Mouse (Mus musculus) myocyte (in vitro differentiated cells): ENCODE results near the gene Ppp1r32. TPM values are rescaled to one million over a fixed set of nuclear protein-coding genes. Genes with fewer than 3 reads are reported as not detected.

Experiments used
- H3K27me3 ChIP-seq: one replicate; pipeline ENCODE4 v1.6.1; 2011; ENCODE audit not compliant: control insufficient read depth, insufficient read depth, insufficient read length
- H3K36me3 ChIP-seq: one replicate; pipeline ENCODE4 v1.6.1; 2011; ENCODE audit not compliant: control insufficient read depth, insufficient read depth
- H3K4me2 ChIP-seq: one replicate; pipeline ENCODE4 v1.6.1; 2011; ENCODE audit warnings: low read depth, control low read depth
- H3K4me3 ChIP-seq: one replicate; pipeline ENCODE4 v1.5.1; 2011; ENCODE audit warnings: mild to moderate bottlenecking, control low read depth, moderate library complexity
- H3K79me2 ChIP-seq: one replicate; pipeline ENCODE4 v1.6.1; 2011; ENCODE audit not compliant: control insufficient read depth, insufficient read depth
- H3ac ChIP-seq: one replicate; pipeline ENCODE4 v1.6.1; 2011; ENCODE audit not compliant: control insufficient read depth, insufficient read length
- CEBPB ChIP-seq: IDR thresholded peaks from 2 replicates; pipeline ENCODE4 v1.6.1; 2011; ENCODE audit warnings: mild to moderate bottlenecking, moderate library complexity; ENCODE audit not compliant: poor library complexity, insufficient read depth, severe bottlenecking
- E2F4 ChIP-seq: IDR thresholded peaks from one replicate; pipeline ENCODE4 v1.6.1; 2011; ENCODE audit warnings: mild to moderate bottlenecking, control low read depth, moderate library complexity; ENCODE audit not compliant: insufficient read depth
- MAX ChIP-seq: IDR thresholded peaks from one replicate; pipeline ENCODE4 v1.6.1; 2011; ENCODE audit warnings: low read depth, mild to moderate bottlenecking, control low read depth
- MYOD1 ChIP-seq, 3 experiments: IDR thresholded peaks; one replicate each; pipeline ENCODE4 v1.6.1; 2011; ENCODE audit warnings: control low read depth in 2 of 3, low read depth in 2 of 3, mild to moderate bottlenecking in 2 of 3, moderate library complexity in 1 of 3; ENCODE audit not compliant: insufficient read length in 2 of 3, control insufficient read depth in 1 of 3
- MYOG ChIP-seq, 3 experiments: IDR thresholded peaks; one replicate each; pipeline ENCODE4 v1.6.1; 2011; ENCODE audit warnings: control low read depth in 2 of 3, low read depth in 2 of 3, mild to moderate bottlenecking in 2 of 3; ENCODE audit not compliant: insufficient read length in 2 of 3, control insufficient read depth in 1 of 3, insufficient read depth in 1 of 3
- POLR2A ChIP-seq: IDR thresholded peaks from one replicate; pipeline ENCODE4 v1.6.1; 2011; ENCODE audit warnings: low read depth, mild to moderate bottlenecking, control low read depth, moderate library complexity; ENCODE audit not compliant: insufficient read length
- POLR2AphosphoS2 ChIP-seq: IDR thresholded peaks from one replicate; pipeline ENCODE4 v1.6.1; 2011; ENCODE audit warnings: low read depth, control low read depth; ENCODE audit not compliant: insufficient read length
- REST ChIP-seq: IDR thresholded peaks from one replicate; pipeline ENCODE4 v1.6.1; 2011; ENCODE audit warnings: mild to moderate bottlenecking, control low read depth, moderate library complexity; ENCODE audit not compliant: insufficient read depth, insufficient read length
- SRF ChIP-seq: IDR thresholded peaks from one replicate; pipeline ENCODE4 v1.6.1; 2011; ENCODE audit warnings: low read depth; ENCODE audit not compliant: control insufficient read depth, insufficient read length
- TCF12 ChIP-seq: IDR thresholded peaks from one replicate; pipeline ENCODE4 v1.6.1; 2011; ENCODE audit warnings: mild to moderate bottlenecking, control low read depth; ENCODE audit not compliant: poor library complexity, insufficient read depth, severe bottlenecking
- TCF3 ChIP-seq: IDR thresholded peaks from one replicate; pipeline ENCODE4 v1.6.1; 2011; ENCODE audit warnings: low read depth, control low read depth; ENCODE audit not compliant: insufficient read length
- USF1 ChIP-seq: IDR thresholded peaks from one replicate; pipeline ENCODE4 v1.6.1; 2011; ENCODE audit warnings: low read depth, mild to moderate bottlenecking, control low read depth, moderate library complexity
- polyA plus RNA-seq: library from polyadenylated mRNA; unstranded; fragments of >200 nt; fragmentation: generic; extraction: Trizol; gene quantifications from one replicate; pipeline ENCODE4 v1.2.1, GENCODE M21; 2012; ENCODE audit warnings: missing spikeins

The Ppp1r32 gene
- polyA plus RNA-seq, 1 experiment: 0.11 TPM

DNA sequence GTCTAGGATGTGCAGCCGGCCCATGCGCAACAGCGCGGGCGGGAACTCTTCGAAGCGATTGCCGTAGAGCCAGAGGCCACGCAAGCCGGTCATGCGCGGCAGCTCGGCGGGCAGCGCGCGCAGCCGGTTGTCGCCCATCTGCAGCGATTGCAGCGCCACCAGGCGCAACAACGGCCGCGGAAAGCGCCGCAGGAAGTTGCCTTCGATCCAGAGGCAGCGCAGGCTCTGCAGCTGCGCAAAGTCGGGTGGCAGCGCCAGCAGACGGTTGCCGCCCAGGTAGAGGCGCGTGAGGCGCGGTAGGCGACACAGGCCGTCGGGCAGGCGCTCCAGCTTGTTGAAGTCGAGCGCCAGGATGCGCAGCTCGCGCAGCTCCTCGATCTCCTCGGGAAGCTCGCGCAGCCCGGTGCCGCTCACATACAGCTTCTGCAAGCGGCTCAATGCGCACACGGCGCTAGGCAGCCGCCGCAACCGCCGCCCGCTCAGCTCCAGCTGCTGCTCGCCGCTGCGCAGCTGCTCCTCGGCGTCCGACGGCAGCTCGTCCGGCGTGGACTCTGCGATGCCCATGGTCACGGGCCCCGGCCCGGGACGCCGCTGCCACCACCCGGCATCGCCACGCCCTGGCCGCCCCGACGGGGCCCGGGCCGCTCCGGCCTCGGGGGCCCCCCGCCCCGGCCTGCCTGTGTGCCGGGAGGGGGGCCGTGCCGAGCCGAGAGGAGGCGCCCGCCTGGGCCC is 25.8 kb downstream of the Ppp1r32 start, which contains the start of gene Lrrc10b:
TSS of gene Lrrc10b (minus strand) at position 722 of the 732 bp plus-strand sequence.
- TF ChIP-seq SRF (no peak), REST (no peak), POLR2A (no peak), CEBPB (no peak), MYOG (IDR thresholded peaks at IDR 0.05; ENCODE audit: control insufficient read depth in 1 of 3, insufficient read depth in 1 of 3, insufficient read length in 2 of 3, low read depth in 2 of 3) (peak in 2 of 3 experiments; percentile 39 to 58), MYOD1 (IDR thresholded peaks at IDR 0.05; ENCODE audit: control insufficient read depth in 1 of 3, insufficient read length in 2 of 3, low read depth in 2 of 3) (peak in 2 of 3 experiments; percentile 48 to 64), TCF12 (no peak), E2F4 (no peak), POLR2AphosphoS2 (no peak), USF1 (no peak), MAX (no peak), TCF3 (peak; percentile 51)
- no peak within 1 kb of the TSS for H3K4me3 ChIP-seq
- H3ac ChIP-seq: no peak within 1 kb of the TSS
- H3K79me2 ChIP-seq: no peaks in the 10 kb centered on the region
- no peaks in the 10 kb centered on the region for H3K36me3 ChIP-seq
- H3K27me3 ChIP-seq: peaks cover 47% of the 10 kb centered on the region
- peak within 1 kb of the TSS; percentile 50 for H3K4me2 ChIP-seq

GRCm38 (mm10) chr19:10455437-10455806 is 27.3 kb downstream of the Ppp1r32 start:
- no peaks in the 10 kb centered on the region for H3K36me3 ChIP-seq
- peaks cover 41% of the 10 kb centered on the region for H3K27me3 ChIP-seq
- no peak overlapping the region for H3ac ChIP-seq
- TF ChIP-seq CEBPB: no peak
- TF ChIP-seq POLR2A: no peak
- no peak for TF ChIP-seq E2F4
- TF ChIP-seq REST: no peak
- no peak for TF ChIP-seq MYOG (IDR thresholded peaks at IDR 0.05; ENCODE audit: control insufficient read depth in 1 of 3, insufficient read depth in 1 of 3, insufficient read length in 2 of 3, low read depth in 2 of 3)
- TF ChIP-seq POLR2AphosphoS2: no peak
- no peak for TF ChIP-seq MYOD1 (IDR thresholded peaks at IDR 0.05; ENCODE audit: control insufficient read depth in 1 of 3, insufficient read length in 2 of 3, low read depth in 2 of 3)
- no peak for TF ChIP-seq TCF3
- H3K4me2 ChIP-seq: no peak overlapping the region
- no peaks in the 10 kb centered on the region for H3K79me2 ChIP-seq
- no peak overlapping the region for H3K4me3 ChIP-seq

GRCm38 (mm10) chr19:10454718-10455436 is 27.9 kb downstream of the Ppp1r32 start:
- H3K27me3 ChIP-seq: peaks cover 38% of the 10 kb centered on the region
- no peak overlapping the region for H3K4me3 ChIP-seq
- H3K79me2 ChIP-seq: no peaks in the 10 kb centered on the region
- H3K36me3 ChIP-seq: no peaks in the 10 kb centered on the region
- no peak overlapping the region for H3ac ChIP-seq
- no peak overlapping the region for H3K4me2 ChIP-seq
- TF ChIP-seq MYOG (IDR thresholded peaks at IDR 0.05; ENCODE audit: control insufficient read depth in 1 of 3, insufficient read depth in 1 of 3, insufficient read length in 2 of 3, low read depth in 2 of 3): peak in 2 of 3 experiments; percentile 14 to 71
- peak; percentile 32 to 78 (median 39) for TF ChIP-seq MYOD1 (IDR thresholded peaks at IDR 0.05; ENCODE audit: control insufficient read depth in 1 of 3, insufficient read length in 2 of 3, low read depth in 2 of 3)
- no peak for TF ChIP-seq SRF
- TF ChIP-seq TCF3: peak; percentile 54

DNA sequence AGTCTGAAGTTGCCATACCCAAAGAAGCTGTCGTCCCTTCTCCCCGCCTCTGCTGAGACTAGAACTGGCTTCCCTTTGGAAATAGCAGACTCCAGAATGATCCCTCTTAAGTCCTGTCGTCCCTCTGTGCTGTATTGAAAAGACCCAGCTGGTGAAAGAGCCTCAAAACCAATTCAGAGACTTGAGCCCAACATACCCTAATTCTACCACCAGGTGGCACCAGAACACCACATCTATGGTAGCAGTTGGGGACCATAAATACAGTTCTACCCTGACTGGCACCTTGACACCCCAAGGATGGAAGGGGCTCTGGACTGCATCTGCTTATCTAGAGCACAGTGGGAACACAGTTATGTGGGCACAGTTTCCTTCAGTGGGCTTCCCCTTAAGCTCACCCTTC is 33.0 kb downstream of the Ppp1r32 start:
- H3ac ChIP-seq: no peak overlapping the region
- H3K4me2 ChIP-seq: no peak overlapping the region
- H3K79me2 ChIP-seq: no peaks in the 10 kb centered on the region
- TF ChIP-seq TCF3 (no peak), CEBPB (no peak), E2F4 (no peak), MYOD1 (IDR thresholded peaks at IDR 0.05; ENCODE audit: control insufficient read depth in 1 of 3, insufficient read length in 2 of 3, low read depth in 2 of 3) (no peak), USF1 (no peak)
- H3K4me3 ChIP-seq: no peak overlapping the region
- H3K36me3 ChIP-seq: no peaks in the 10 kb centered on the region
- peaks cover 4% of the 10 kb centered on the region for H3K27me3 ChIP-seq

GRCm38 (mm10) chr19:10449190-10449589 is 33.5 kb downstream of the Ppp1r32 start:
- Histone ChIP-seq H3K4me3 (no peak overlapping the region), H3K4me2 (no peak overlapping the region), H3ac (no peak overlapping the region), H3K36me3 (no peaks in the 10 kb centered on the region), H3K79me2 (no peaks in the 10 kb centered on the region), H3K27me3 (peaks cover 5% of the 10 kb centered on the region)
- TF ChIP-seq REST (no peak), CEBPB (no peak), USF1 (no peak), TCF12 (no peak), TCF3 (no peak), POLR2A (no peak), MYOD1 (IDR thresholded peaks at IDR 0.05; ENCODE audit: control insufficient read depth in 1 of 3, insufficient read length in 2 of 3, low read depth in 2 of 3) (no peak), MAX (no peak)
